Mouse (Mus musculus): ENCODE data around the gene Tmc2.

GRCm38 (mm10) chr2:130297580-130297979, 102.6 kb downstream of the Tmc2 start:
- TF ChIP-seq CTCF (IDR thresholded peaks at IDR 0.05; ENCODE audit: low read depth): no peak
- no peak for TF ChIP-seq EP300 (IDR thresholded peaks at IDR 0.05; ENCODE audit: low read depth)
